20 mouse cellular contexts compared by ENCODE assay signal in the genomic region with DNA sequence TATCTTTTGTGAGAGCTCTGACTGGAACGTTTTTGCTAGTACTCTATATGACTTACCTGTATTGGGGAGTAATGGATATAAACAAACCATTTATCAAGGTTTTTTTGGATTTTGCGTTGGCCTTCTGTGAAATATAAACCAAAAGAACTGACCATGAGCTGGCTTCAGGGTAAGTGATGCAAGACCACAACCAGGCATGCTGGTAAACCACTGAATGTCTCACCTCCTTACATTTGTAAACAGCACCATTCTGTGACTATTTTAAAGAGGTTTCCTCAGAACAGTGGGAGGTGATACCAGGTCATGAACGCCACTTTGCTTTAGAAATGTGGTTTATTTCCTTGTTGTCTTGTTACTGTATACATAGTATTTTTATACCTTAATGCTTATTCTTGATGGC. TPM values are rescaled to one million over a fixed set of nuclear protein-coding genes. Genes with fewer than 3 reads are reported as not detected.
DNase-seq lines count a peak whose midpoint lies in the region; ATAC-seq and TF ChIP-seq lines count a peak whose summit lies in the region.
"Had no signal": no experiment of that assay in that cellular context is flagged by ENCODE, and none has a peak within 500 bp of the region (broad histone marks: within the 10 kb centered on the region; RNA-seq: fewer than 3 reads in every experiment).

No protein-coding gene starts in this region.

- H3K36me3 ChIP-seq in heart, embryonic 13.5 days = peaks cover 91% of the 10 kb centered on the region
- H3K36me3 ChIP-seq in stomach, postnatal 0 days (ENCODE audit: control insufficient read depth, insufficient read depth, low read length) = peaks cover 41% of the 10 kb centered on the region

- no peaks in the 10 kb centered on the region for H3K27me3 ChIP-seq in heart, embryonic 13.5 days (replicated peaks)
- H3K27me3 ChIP-seq in stomach, postnatal 0 days (ENCODE audit: control insufficient read depth, insufficient read depth, low read length) = no peaks in the 10 kb centered on the region
- H3K27me3 ChIP-seq: embryonic facial prominence, embryonic 13.5 days; embryonic facial prominence, embryonic 15.5 days; forebrain, embryonic 12.5 days had no signal

- H3K4me1 ChIP-seq in heart, embryonic 13.5 days = peaks cover 17% of the 10 kb centered on the region
- no peaks in the 10 kb centered on the region for H3K4me1 ChIP-seq in stomach, postnatal 0 days (replicated peaks; ENCODE audit: control insufficient read depth, insufficient read depth)
- H3K4me1 ChIP-seq: embryonic facial prominence, embryonic 13.5 days; embryonic facial prominence, embryonic 15.5 days; forebrain, embryonic 10.5 days; forebrain, embryonic 12.5 days had no signal

- ATAC-seq in heart, embryonic 13.5 days (ENCODE audit: extremely low read depth, insufficient number of reproducible peaks, low FRiP score, low TSS enrichment) = no peak
- no peak for ATAC-seq in stomach, postnatal 0 days (ENCODE audit: low FRiP score, low TSS enrichment)
- ATAC-seq: forebrain, embryonic 14.5 days had no signal

- no peak for DNase-seq in heart, postnatal 25 days (ENCODE audit: low spot score)
- no peak for DNase-seq in left cerebral cortex, adult 2 months (ENCODE audit: extremely low spot score in 1 of 2, low spot score in 2 of 2)
- DNase-seq in left cerebral cortex, adult 9 months (ENCODE audit: low spot score in 2 of 2) = no peak
- peak; percentile 62 for DNase-seq in 416B (ENCODE audit: low read depth)
- no peak for DNase-seq in stomach, postnatal 0 days (ENCODE audit: low spot score)
- no peak for DNase-seq in right cerebral cortex, adult 18-20 months
- DNase-seq: cerebellum, adult 11 months; cerebellum, adult 18-20 months; cerebellum, adult 8-10 months; cerebellum, adult 9-11 months; cerebellum, postnatal 14 days; cerebellum, postnatal 36 days; embryo, embryonic 11 days had no signal

- no peak overlapping the region for H3K4me2 ChIP-seq in heart, embryonic 13.5 days
- H3K4me2 ChIP-seq in stomach, postnatal 0 days (replicated peaks; ENCODE audit: low read depth) = no peak overlapping the region
- H3K4me2 ChIP-seq: embryonic facial prominence, embryonic 13.5 days; embryonic facial prominence, embryonic 15.5 days; forebrain, embryonic 12.5 days had no signal

- intact Hi-C loops in heart, postnatal 25 days (cut with DNase I) = no loop called here
- intact Hi-C loops in left cerebral cortex, adult 2 months (cut with DNase I) = no loop called here

- TF ChIP-seq EP300 in stomach, postnatal 0 days (optimal IDR thresholded peaks at IDR 0.05) = no peak

- H3K4me3 ChIP-seq in heart, embryonic 13.5 days = no peak overlapping the region
- no peak overlapping the region for H3K4me3 ChIP-seq in left cerebral cortex, adult 2 months
- no peak overlapping the region for H3K4me3 ChIP-seq in stomach, postnatal 0 days (ENCODE audit: low read depth, low read length)
- H3K4me3 ChIP-seq: embryonic facial prominence, embryonic 13.5 days; embryonic facial prominence, embryonic 15.5 days; erythroblast, embryonic 14.5 days; forebrain, embryonic 10.5 days; forebrain, embryonic 12.5 days had no signal

- WGBS in heart, embryonic 13.5 days = 70% methylated on average over 3 of the region's 3 CpGs
- 50% methylated on average over 3 of the region's 3 CpGs for WGBS in stomach, postnatal 0 days

- 0 out of 2 replicates have a peak overlapping the region, but pooled peaks have one; percentile 34 for H3K27ac ChIP-seq in heart, embryonic 13.5 days (replicated peaks)
- peak overlapping the region; percentile 76; the same call in 1 of the 2 replicates for H3K27ac ChIP-seq in left cerebral cortex, adult 2 months
- 0 out of 2 replicates have a peak overlapping the region, but pooled peaks have one; percentile 36 for H3K27ac ChIP-seq in stomach, postnatal 0 days (replicated peaks)
- H3K27ac ChIP-seq: embryonic facial prominence, embryonic 13.5 days; embryonic facial prominence, embryonic 15.5 days; forebrain, embryonic 10.5 days; forebrain, embryonic 12.5 days had no signal

- no peak overlapping the region for H3K9ac ChIP-seq in heart, embryonic 13.5 days
- H3K9ac ChIP-seq in stomach, postnatal 0 days (ENCODE audit: low read length) = no peak overlapping the region
- H3K9ac ChIP-seq: embryonic facial prominence, embryonic 13.5 days; embryonic facial prominence, embryonic 15.5 days; forebrain, embryonic 12.5 days had no signal

- H3K9me3 ChIP-seq in heart, embryonic 13.5 days = no peaks in the 10 kb centered on the region
- H3K9me3 ChIP-seq in stomach, postnatal 0 days (ENCODE audit: control insufficient read depth, low read length) = no peaks in the 10 kb centered on the region
- H3K9me3 ChIP-seq: embryonic facial prominence, embryonic 13.5 days; embryonic facial prominence, embryonic 15.5 days; forebrain, embryonic 10.5 days; forebrain, embryonic 12.5 days had no signal

- no peak for TF ChIP-seq CTCF in left cerebral cortex, adult 2 months (IDR thresholded peaks at IDR 0.05)
- no peak for TF ChIP-seq CTCF in stomach, postnatal 0 days (IDR thresholded peaks at IDR 0.05; ENCODE audit: low read depth)

RNA-seq across cellular contexts. Expression of gene Ypel1, which starts 16.7 kb away (rescaled TPM):
- 13.7 and 16.8 TPM in 2 replicates for polyA plus RNA-seq in heart, embryonic 13.5 days (2015; fragmentation: Nextera tagmentation; extraction: Ambion mirVana)
- 1 to 10 TPM; 1.5 to 1.8 TPM for total RNA-seq in heart, postnatal 25 days (2021)
- total RNA-seq in left cerebral cortex, adult 2 months (2021) = 10 to 100 TPM; 36.4 to 40.6 TPM
- polyA plus RNA-seq in stomach, postnatal 0 days (2015; fragmentation: Nextera tagmentation; extraction: Ambion mirVana) = 5.9 and 6.2 TPM in 2 replicates

RNA-seq across cellular contexts. Expression of gene Ppil2, which starts 24.8 kb away (rescaled TPM):
- polyA plus RNA-seq in heart, embryonic 13.5 days (2015; fragmentation: Nextera tagmentation; extraction: Ambion mirVana) = 99.4 and 109 TPM in 2 replicates
- total RNA-seq in heart, postnatal 25 days (2021) = 10 to 100 TPM; 33.7 to 38.6 TPM
- 10 to 100 TPM; 85.3 to 89.8 TPM for total RNA-seq in left cerebral cortex, adult 2 months (2021)
- 61.5 and 72.4 TPM in 2 replicates for polyA plus RNA-seq in stomach, postnatal 0 days (2015; fragmentation: Nextera tagmentation; extraction: Ambion mirVana)

RNA-seq across cellular contexts. Expression of gene 2610318N02Rik, which starts 38.7 kb away (rescaled TPM):
- 29.2 and 30.6 TPM in 2 replicates for polyA plus RNA-seq in heart, embryonic 13.5 days (2015; fragmentation: Nextera tagmentation; extraction: Ambion mirVana)
- not detected for total RNA-seq in heart, postnatal 25 days (2021)
- 1 to 10 TPM; 1.1 to 2.5 TPM for total RNA-seq in left cerebral cortex, adult 2 months (2021)
- polyA plus RNA-seq in stomach, postnatal 0 days (2015; fragmentation: Nextera tagmentation; extraction: Ambion mirVana) = 3.5 and 4.4 TPM in 2 replicates

RNA-seq across cellular contexts. Expression of gene Sdf2l1, which starts 45.9 kb away (rescaled TPM):
- 53.0 and 70.2 TPM in 2 replicates for polyA plus RNA-seq in heart, embryonic 13.5 days (2015; fragmentation: Nextera tagmentation; extraction: Ambion mirVana)
- total RNA-seq in heart, postnatal 25 days (2021) = 10 to 100 TPM; 15.6 to 21.7 TPM
- total RNA-seq in left cerebral cortex, adult 2 months (2021) = 10 to 100 TPM; 20.2 to 25.2 TPM
- polyA plus RNA-seq in stomach, postnatal 0 days (2015; fragmentation: Nextera tagmentation; extraction: Ambion mirVana) = 170 and 176 TPM in 2 replicates

RNA-seq across cellular contexts. Expression of gene Ydjc, which starts 58.2 kb away (rescaled TPM):
- polyA plus RNA-seq in heart, embryonic 13.5 days (2015; fragmentation: Nextera tagmentation; extraction: Ambion mirVana) = 3.9 and 5.1 TPM in 2 replicates
- total RNA-seq in heart, postnatal 25 days (2021) = 1 to 10 TPM; 1.1 to 2.2 TPM
- 10 to 100 TPM; 24.0 to 25.4 TPM for total RNA-seq in left cerebral cortex, adult 2 months (2021)
- polyA plus RNA-seq in stomach, postnatal 0 days (2015; fragmentation: Nextera tagmentation; extraction: Ambion mirVana) = 19.8 and 21.3 TPM in 2 replicates

Comparison
In these comparisons a context has a peak if more than half of its experiments do, and no peak if none do; other contexts are left out.
1. RNA of gene Ypel1, which starts 16.7 kb away (total RNA-seq): 36.4 to 40.6 TPM in left cerebral cortex, adult 2 months; 1.5 to 1.8 TPM in heart, postnatal 25 days; every median in the first group is over 10 times any median in the second.
2. Peak in every context shown above with its lines, with median percentiles within 50 percentile points of each other: H3K27ac ChIP-seq.